Mouse (Mus musculus) embryonic fibroblast, embryonic 13.5 days (primary cell): Measurements from ENCODE around the gene F13b. TPM values are rescaled to one million over a fixed set of nuclear protein-coding genes. Genes with fewer than 3 reads are reported as not detected.

ENCODE experiments used
- H3K27ac ChIP-seq: 2 replicates; pipeline ENCODE4 v1.5.1; 2012; ENCODE audit warnings: low read length, control low read depth, inconsistent platforms; ENCODE audit not compliant: insufficient read depth
- H3K4me1 ChIP-seq: 2 replicates; pipeline ENCODE4 v1.6.1; 2011; ENCODE audit warnings: low read length; ENCODE audit not compliant: control insufficient read depth, insufficient read depth
- H3K4me3 ChIP-seq: 2 replicates; pipeline ENCODE4 v1.5.1; 2011; ENCODE audit warnings: mild to moderate bottlenecking, control low read depth, low read length; ENCODE audit not compliant: insufficient read depth
- CTCF ChIP-seq: IDR thresholded peaks from 2 replicates; pipeline ENCODE4 v1.5.1; 2011; ENCODE audit warnings: mild to moderate bottlenecking, control low read depth, low read length, moderate library complexity, borderline replicate concordance; ENCODE audit not compliant: insufficient read depth
- POLR2A ChIP-seq: IDR thresholded peaks from 2 replicates; pipeline ENCODE4 v1.6.1; 2011; ENCODE audit warnings: low read depth, mild to moderate bottlenecking, control low read depth, low read length, moderate library complexity
- polyA plus RNA-seq: library from polyadenylated mRNA; stranded (reverse); fragments of >200 nt; gene quantifications from 2 replicates; pipeline ENCODE4 v1.2.4, GENCODE M21; 2011; ENCODE audit warnings: low read depth; ENCODE audit not compliant: missing spikeins, insufficient read length

F13b gene
- polyA plus RNA-seq: not detected in 2 replicates

DNA sequence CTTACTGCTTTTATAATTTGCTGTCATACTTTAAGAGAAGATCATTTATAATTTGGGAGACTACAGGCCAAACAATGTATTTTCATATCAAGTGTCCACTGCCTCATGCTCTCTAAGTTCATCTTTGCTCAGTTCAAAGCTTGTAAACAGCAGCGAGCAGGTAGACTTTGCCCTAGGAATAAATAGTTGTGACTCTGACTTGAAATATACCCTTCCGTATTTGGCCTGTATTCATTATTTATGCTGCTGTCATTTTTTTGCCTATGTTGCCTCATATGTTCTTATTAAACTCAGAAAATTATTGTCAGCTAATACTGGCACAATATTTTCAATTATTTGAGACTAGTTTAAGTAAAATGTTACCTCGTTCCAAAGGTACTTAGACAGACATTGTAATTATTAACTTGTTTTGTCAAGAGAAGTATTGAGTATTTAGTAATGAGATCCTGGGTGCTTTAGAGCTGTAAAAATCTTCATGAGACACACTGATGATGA, at the start of gene F13b:
TSS of gene F13b (plus strand) at position 445 of the 495 bp plus-strand sequence.
- no peak for TF ChIP-seq CTCF
- no peak for TF ChIP-seq POLR2A
- no peak within 1 kb of the TSS for H3K27ac ChIP-seq
- no peak within 1 kb of the TSS for H3K4me3 ChIP-seq
- no peaks in the 10 kb centered on the region for H3K4me1 ChIP-seq

DNA sequence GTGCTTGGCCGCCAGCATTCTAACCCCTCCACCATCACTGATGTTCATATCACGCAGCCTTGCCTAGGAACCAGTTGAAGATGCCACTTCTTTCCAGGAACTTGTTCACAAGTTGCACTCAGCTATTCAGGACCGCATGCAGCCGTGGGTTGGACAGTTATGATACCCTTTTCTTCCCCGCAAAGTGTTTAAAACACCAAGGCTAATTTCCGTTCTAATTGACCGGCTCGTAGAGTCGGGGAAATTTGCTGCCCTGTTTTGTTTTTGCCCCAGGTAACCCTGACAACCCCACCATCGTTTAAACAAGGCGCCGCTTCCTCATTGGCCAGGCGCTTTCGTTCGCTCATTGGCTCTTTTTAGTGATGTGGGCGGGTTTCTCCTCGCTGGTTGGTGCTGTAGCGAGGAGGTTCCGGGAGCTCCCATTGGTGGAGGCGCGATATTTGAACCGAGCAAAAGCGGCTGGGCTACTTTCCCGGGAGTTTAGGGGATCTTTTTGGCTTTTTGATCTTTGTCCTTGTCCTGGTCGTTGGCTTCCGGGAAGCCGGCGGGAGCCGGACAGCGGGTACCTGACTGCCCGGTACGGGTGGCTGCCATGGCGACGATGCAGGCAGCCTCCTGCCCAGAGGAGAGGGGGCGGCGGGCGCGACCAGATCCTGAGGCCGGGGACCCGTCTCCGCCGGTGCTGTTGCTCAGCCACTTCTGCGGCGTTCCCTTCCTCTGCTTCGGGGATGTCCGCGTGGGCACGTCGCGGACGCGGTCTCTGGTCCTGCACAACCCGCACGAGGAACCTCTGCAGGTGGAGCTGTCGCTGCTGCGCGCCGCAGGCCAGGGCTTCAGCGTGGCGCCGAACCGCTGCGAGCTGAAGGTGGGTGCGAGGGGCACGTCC, 46.9 kb upstream of the F13b start, which contains the start of gene Aspm:
TSS of gene Aspm (plus strand) at position 433 of the 886 bp plus-strand sequence.
- Histone ChIP-seq H3K4me3 (peak within 1 kb of the TSS; percentile 73), H3K4me1 (peaks cover 2% of the 10 kb centered on the region; the same call in 1 of the 2 replicates)

DNA sequence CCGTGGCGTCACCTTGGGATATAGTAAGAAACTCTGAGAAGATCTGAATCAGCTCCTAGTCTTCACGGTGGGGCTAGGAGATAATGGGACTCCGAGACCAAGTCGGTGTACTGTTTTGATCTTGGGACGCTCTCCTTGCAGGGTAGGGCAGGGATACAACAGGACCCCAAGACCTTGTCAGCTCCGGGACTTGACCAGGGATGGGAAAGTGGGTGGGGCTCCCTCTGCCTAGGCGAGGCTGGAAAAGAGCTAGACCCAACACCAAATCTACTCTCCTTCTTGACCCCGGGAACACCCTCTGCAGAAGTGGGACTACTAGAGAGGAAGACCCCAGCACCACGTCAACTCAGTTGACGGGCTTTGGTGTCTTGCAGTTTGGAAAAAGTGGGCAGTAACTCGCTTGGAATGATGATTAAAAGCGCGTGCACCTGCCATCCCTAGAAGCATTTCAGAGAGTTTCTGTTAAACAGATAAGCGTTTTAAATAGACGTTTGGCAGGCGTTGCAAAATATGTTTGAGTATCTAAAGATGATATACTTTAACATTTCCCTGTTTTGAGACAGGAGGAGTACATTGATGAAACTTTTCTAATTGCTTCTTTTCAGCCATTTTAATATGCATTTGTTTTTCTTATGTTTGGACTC, 46.2 kb upstream of the F13b start:
- peaks cover 2% of the 10 kb centered on the region; the same call in 1 of the 2 replicates for H3K4me1 ChIP-seq
- peak overlapping the region; percentile 73 for H3K4me3 ChIP-seq
- TF ChIP-seq POLR2A: no peak
- no peak for TF ChIP-seq CTCF
- H3K27ac ChIP-seq: no peak overlapping the region

More for the DNA sequence above, 46.9 kb upstream of the F13b start, which contains the start of gene Aspm:
- TF ChIP-seq CTCF (no peak), POLR2A (no peak)
- H3K27ac ChIP-seq: no peak within 1 kb of the TSS

DNA sequence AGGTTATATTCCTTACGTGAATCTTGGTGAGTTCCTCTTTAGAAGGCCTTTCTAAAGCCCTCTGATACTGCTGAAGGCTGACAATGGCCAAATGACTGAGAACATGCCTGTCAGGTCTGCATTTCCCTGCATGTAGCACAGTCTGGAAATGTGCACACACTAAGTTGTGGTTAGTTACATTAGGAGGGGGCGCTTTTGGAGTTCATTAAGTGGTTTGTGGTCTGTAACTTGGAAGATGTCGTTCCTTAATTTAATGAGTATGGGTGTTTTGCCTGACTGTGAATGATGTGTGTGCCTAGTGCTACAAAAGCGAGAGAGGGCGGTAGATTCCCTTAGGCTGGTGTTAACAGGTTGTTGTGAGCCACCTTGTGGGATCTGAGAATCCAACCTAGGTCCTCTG, 40.7 kb upstream of the F13b start:
- TF ChIP-seq POLR2A: no peak
- TF ChIP-seq CTCF: no peak
- Histone ChIP-seq H3K4me3 (no peak overlapping the region), H3K27ac (no peak overlapping the region), H3K4me1 (peaks cover 2% of the 10 kb centered on the region; the same call in 1 of the 2 replicates)

DNA sequence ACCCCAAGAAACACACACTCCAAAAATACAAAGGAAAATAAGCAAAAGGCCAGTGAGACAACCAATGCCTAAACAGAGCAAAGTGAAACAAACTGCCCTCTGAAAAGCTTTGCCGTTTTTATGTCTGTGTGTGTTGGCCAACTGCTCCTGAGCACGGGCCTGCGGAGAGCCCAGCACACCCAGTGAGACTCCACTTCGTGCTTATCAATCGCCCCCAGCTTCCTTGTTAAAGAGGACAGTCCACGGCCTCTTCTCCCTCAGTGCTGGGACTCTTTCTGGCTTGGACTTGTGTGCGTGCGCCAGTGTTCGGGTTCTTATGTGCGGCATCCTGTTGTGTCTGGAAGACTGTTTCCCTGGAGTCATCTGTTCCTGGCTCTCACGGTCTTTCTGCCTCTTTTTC, 35.6 kb upstream of the F13b start:
- H3K27ac ChIP-seq: no peak overlapping the region
- no peak overlapping the region for H3K4me3 ChIP-seq
- H3K4me1 ChIP-seq: no peaks in the 10 kb centered on the region
- TF ChIP-seq CTCF: no peak
- no peak for TF ChIP-seq POLR2A

DNA sequence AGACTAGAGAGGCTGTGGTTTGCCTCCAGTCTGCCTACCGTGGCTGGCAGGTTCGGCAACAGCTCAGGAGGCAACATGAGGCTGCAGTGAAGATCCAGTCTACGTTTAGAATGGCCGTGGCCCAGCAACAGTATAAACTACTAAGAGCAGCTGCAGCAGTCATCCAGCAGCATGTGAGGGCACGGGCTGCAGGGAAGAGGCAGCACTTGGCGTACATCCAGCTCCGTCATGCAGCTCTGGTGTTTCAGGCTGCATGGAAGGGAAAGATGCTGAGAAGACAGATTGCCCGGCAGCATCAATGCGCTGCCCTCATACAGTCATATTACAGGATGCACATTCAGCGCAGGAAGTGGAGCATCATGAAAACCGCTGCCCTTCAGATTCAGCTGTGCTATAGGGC, 22.6 kb upstream of the F13b start:
- no peak for TF ChIP-seq POLR2A
- no peak for TF ChIP-seq CTCF
- Histone ChIP-seq H3K4me1 (peaks cover 6% of the 10 kb centered on the region), H3K27ac (no peak overlapping the region), H3K4me3 (no peak overlapping the region)

DNA sequence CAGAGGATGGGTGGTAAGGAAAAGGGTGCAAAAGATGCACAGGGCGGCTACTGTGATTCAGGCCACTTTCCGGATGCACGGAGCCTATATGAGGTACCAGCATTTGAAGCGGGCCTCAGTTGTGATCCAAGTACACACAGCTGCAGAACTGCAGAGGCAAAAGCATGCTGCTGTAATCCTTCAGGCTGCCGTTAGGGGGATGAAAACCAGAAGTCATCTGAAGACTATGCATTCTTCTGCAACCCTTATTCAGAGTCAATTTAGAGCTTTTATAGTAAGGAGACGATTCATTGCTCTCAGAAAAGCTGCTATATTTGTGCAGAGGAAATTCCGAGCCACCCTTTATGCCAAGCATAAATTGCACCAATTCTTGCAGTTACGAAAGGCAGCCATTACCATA, 21.3 kb upstream of the F13b start:
- TF ChIP-seq POLR2A (no peak), CTCF (no peak)
- Histone ChIP-seq H3K27ac (no peak overlapping the region), H3K4me1 (peaks cover 6% of the 10 kb centered on the region), H3K4me3 (no peak overlapping the region)

DNA sequence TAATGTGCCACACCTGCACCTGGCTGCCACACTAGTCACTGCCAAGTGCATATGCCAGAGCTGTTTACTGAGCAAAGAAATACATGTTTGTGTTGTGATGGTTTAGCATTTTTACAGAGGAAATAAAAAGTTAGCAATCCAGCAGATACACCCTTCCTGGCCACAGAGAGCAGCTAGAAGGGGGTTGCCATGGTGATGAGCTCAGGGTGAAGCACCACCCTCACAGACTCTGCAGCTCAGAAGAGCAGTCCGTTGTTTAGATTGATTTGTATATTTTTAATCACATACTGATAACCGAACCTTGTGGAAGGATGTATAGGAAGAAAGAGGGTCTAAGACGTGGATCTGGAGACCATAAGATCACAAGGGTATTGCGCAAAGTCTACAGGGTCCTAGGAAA, 20.4 kb upstream of the F13b start:
- peaks cover 6% of the 10 kb centered on the region for H3K4me1 ChIP-seq
- TF ChIP-seq CTCF: no peak
- TF ChIP-seq POLR2A: no peak
- H3K27ac ChIP-seq: peak overlapping the region; percentile 75
- H3K4me3 ChIP-seq: no peak overlapping the region

DNA sequence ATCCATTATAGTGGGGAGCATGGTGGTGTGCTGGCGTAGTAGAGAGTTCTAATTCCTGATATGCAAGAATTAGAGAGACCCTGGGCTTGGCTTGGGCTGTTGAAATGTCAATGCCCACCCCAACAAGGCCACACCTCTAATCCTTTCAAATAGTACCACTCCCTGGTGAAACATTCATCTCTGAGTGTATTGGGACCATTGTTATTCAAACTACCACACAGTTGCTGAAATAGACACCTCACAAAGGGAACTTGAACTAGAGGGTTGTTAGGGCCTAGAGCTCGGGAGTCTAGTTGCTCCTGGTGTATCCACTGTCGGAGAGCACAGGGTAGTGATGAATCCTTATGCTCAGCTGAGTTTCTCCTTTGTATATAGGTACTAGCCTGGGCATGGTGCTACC, 6.9 kb upstream of the F13b start:
- H3K27ac ChIP-seq: no peak overlapping the region
- no peak overlapping the region for H3K4me3 ChIP-seq
- H3K4me1 ChIP-seq: no peaks in the 10 kb centered on the region
- no peak for TF ChIP-seq CTCF
- no peak for TF ChIP-seq POLR2A
